Mouse (Mus musculus): Measurements from ENCODE around the gene Dlst.

DNA sequence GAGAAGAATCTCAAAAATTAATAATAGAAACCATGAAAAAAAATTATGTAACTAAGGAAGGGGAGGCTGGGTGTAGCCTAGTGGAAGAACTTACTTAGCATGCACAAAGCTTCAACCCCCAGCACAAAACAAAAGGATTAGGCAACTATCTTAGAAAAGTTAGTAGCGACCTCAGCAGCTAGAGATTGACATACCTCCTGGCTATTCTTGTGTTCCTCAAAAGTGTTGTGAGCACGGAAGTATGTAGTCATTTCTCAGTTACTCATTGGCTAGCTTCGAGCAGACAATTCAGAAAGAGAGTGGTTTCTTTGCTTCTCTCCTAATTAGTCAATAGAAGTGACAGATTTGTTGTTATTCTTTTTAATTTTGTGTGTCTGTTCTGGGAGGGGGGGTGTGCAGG, 2.0 kb upstream of the Dlst start:
- no peak for TF ChIP-seq CTCF (conservative IDR thresholded peaks at IDR 0.05; ENCODE audit: low read length)
- TF ChIP-seq POU5F1 (IDR thresholded peaks at IDR 0.05; ENCODE audit: borderline replicate concordance, low read length): no peak
